Comparison of ENCODE assay signal across 8 mouse cellular contexts in genomic region chr2:60200667-60201066, GRCm38 (mm10). TPM values are rescaled to one million over a fixed set of nuclear protein-coding genes. Genes with fewer than 3 reads are reported as not detected.
DNase-seq lines count a peak whose midpoint lies in the region.

No protein-coding gene starts in this region.

- H3K4me3 ChIP-seq in heart, embryonic 10.5 days, result no peak overlapping the region

- H3K27ac ChIP-seq in heart, embryonic 10.5 days, result no peak overlapping the region

- peaks cover 19% of the 10 kb centered on the region; the same call in 1 of the 2 replicates for H3K36me3 ChIP-seq in heart, embryonic 10.5 days

- no peaks in the 10 kb centered on the region for H3K4me1 ChIP-seq in heart, embryonic 10.5 days

- intact Hi-C loops in heart, postnatal 36 days (cut with DNase I), result no loop called here

- H3K27me3 ChIP-seq in heart, embryonic 10.5 days (ENCODE audit: insufficient read depth, poor library complexity, severe bottlenecking), result no peaks in the 10 kb centered on the region

- WGBS in heart, embryonic 10.5 days, result 53% methylated on average over 8 of the region's 8 CpGs

- peak; percentile 50 to 72 for DNase-seq in heart, adult 18-20 months
- DNase-seq in heart, embryonic 10.5 days (ENCODE audit: low spot score), result no peak
- DNase-seq in right cerebral cortex, postnatal 4 days, result peak; percentile 63
- DNase-seq in right cerebral cortex, postnatal 36 days (ENCODE audit: low spot score in 2 of 2), result no peak
- DNase-seq in cerebellum, postnatal 4 days (ENCODE audit: low spot score in 2 of 2), result peak; percentile 50 to 52
- peak; percentile 41 to 68 for DNase-seq in heart, postnatal 36 days
- peak; percentile 76 for DNase-seq in lung, postnatal 14 days
- DNase-seq in thymus, adult 18-20 months, result peak; percentile 21 to 32

- no peaks in the 10 kb centered on the region for H3K9me3 ChIP-seq in heart, embryonic 10.5 days

RNA-seq across cellular contexts. Expression of gene Baz2b, which starts 9.0 kb away (rescaled TPM):
- total RNA-seq in heart, adult 18-20 months (2021), result 10 to 100 TPM; 29.9 to 41.9 TPM
- polyA plus RNA-seq in heart, embryonic 10.5 days (2016; fragmentation: Nextera tagmentation; extraction: Ambion mirVana), result 49.1 and 55.1 TPM in 2 replicates
- total RNA-seq in heart, postnatal 36 days (2021), result 10 to 100 TPM; 36.7 to 47.2 TPM

RNA-seq across cellular contexts. Expression of gene March7, which starts 9.0 kb away (rescaled TPM):
- total RNA-seq in heart, adult 18-20 months (2021), result 10 to 100 TPM; 17.3 to 27.6 TPM
- 63.8 and 68.4 TPM in 2 replicates for polyA plus RNA-seq in heart, embryonic 10.5 days (2016; fragmentation: Nextera tagmentation; extraction: Ambion mirVana)
- total RNA-seq in heart, postnatal 36 days (2021), result 10 to 100 TPM; 28.9 to 29.7 TPM

Comparison
In these comparisons a context has a peak if more than half of its experiments do, and no peak if none do; other contexts are left out.
1. DNase-seq: peak in heart, adult 18-20 months (2 of 2), right cerebral cortex, postnatal 4 days (single experiment), cerebellum, postnatal 4 days (2 of 2), heart, postnatal 36 days (2 of 2), lung, postnatal 14 days (single experiment) and thymus, adult 18-20 months (2 of 2); none in heart, embryonic 10.5 days (single experiment) and right cerebral cortex, postnatal 36 days (0 of 2).